Mouse (Mus musculus) olfactory bulb, adult 2 months (tissue): ENCODE data around the gene Ndufb8. TPM values are rescaled to one million over a fixed set of nuclear protein-coding genes. Genes with fewer than 3 reads are reported as not detected.

ENCODE experiments used
- H3K27ac ChIP-seq: fragments of 200-500 bp; 2 replicates; pipeline ENCODE4 v1.5.1; 2012; ENCODE audit warnings: low read depth, low read length; ENCODE audit not compliant: insufficient read depth
- H3K4me1 ChIP-seq: fragments of 200-500 bp; 2 replicates; pipeline ENCODE4 v1.6.1; 2012; ENCODE audit warnings: low read length; ENCODE audit not compliant: control insufficient read depth, insufficient read depth
- H3K4me3 ChIP-seq: fragments of 200-500 bp; 2 replicates; pipeline ENCODE4 v1.5.1; 2012; ENCODE audit warnings: mild to moderate bottlenecking, low read depth, low read length, moderate library complexity; ENCODE audit not compliant: insufficient read depth
- CTCF ChIP-seq: fragments of 200-500 bp; IDR thresholded peaks from 2 replicates; pipeline ENCODE4 v1.5.1; 2012; ENCODE audit warnings: low read depth, mild to moderate bottlenecking, low read length, moderate library complexity; ENCODE audit not compliant: insufficient read depth
- POLR2A ChIP-seq: fragments of 200-500 bp; IDR thresholded peaks from 2 replicates; pipeline ENCODE4 v1.6.1; 2012; ENCODE audit warnings: mild to moderate bottlenecking, low read depth, low read length, moderate library complexity; ENCODE audit not compliant: insufficient read depth
- WGBS: fragments of 180-500 bp; shearing (Covaris S2); methylation state at CpG from one replicate; pipeline ENCODE4 v1.1.7; 2018; 5-methylcytosine and 5-hydroxymethylcytosine counted together
- polyA plus RNA-seq: library from polyadenylated mRNA; stranded (reverse); fragments of >200 nt; gene quantifications from 2 replicates; pipeline ENCODE4 v1.2.4, GENCODE M21; 2012; ENCODE audit warnings: low replicate concordance; ENCODE audit not compliant: missing spikeins, insufficient read depth, insufficient read length

Ndufb8 gene
- polyA plus RNA-seq, 1 experiment = not detected

DNA sequence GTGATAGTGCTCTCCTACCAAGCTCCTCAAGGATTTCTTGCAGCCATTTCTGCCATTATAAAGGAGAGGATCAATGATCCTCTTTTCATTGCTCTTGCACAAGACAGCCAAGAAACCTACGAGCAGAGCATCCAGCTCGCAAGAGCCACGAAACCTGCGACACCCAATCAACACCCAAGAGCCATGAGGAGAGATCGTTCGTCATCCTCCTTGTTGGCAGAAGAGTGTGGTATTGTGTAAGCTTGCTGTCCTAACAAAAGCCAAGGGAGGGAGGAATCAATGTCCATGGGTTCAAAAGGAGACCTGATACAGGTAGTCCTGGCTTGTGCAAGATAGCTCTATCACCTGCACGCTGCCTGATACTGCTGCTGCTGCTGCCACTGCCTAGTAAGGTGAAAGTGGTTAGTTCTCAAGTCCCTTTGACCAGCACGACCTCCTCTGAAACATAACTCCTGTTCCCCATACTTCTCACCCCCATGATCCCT, 12.5 kb downstream of the Ndufb8 start:
- Histone ChIP-seq H3K4me3 (no peak overlapping the region), H3K4me1 (peaks cover 6% of the 10 kb centered on the region), H3K27ac (no peak overlapping the region)
- 91% methylated on average over 8 of the region's 8 CpGs for WGBS
- TF ChIP-seq CTCF = no peak
- no peak for TF ChIP-seq POLR2A

DNA sequence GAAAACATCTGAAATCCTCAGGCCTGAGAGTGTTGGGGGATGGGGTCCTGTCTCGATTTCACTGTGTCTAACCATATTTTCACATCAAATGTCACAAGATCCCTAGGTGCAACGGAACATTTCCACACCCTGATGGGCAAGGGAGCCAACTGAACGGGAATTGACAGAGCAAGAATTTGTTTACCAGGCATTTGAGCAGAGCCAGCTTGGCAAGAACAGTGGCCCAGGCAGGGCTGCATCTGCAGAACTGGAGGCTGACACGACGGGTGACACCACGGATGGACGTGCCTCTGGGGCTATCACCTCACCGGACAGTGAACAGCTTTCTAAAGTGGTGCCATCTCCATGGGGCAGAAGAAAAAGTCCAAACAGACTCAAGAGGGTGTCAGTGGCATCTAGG, 17.8 kb downstream of the Ndufb8 start:
- 83% methylated on average over 8 of the region's 8 CpGs for WGBS
- Histone ChIP-seq H3K27ac (no peak overlapping the region), H3K4me1 (no peaks in the 10 kb centered on the region), H3K4me3 (no peak overlapping the region)
- TF ChIP-seq CTCF (no peak), POLR2A (no peak)

DNA sequence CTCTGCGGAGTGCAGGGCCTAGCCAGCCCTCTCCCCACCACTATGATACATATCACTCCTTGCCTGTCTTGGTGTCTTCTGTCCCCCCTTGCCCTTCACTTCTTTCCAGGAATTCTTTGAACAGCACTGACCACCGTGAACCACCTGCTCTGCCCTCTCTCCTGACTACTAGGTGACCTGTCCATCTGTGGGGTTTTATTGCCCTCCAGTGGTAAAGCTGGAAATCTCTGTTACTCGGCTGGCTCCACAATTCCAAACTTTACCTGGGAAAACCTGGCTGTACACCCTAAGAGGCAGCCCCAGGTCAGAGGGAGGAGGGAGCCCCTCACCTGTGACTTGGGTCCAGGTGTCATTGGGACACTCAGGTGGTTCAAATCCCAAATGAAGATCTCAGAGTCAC, 19.9 kb downstream of the Ndufb8 start:
- no peak for TF ChIP-seq CTCF
- no peak for TF ChIP-seq POLR2A
- no peak overlapping the region for H3K4me3 ChIP-seq
- WGBS = 40% methylated on average over 3 of the region's 3 CpGs
- no peak overlapping the region for H3K27ac ChIP-seq
- H3K4me1 ChIP-seq = no peaks in the 10 kb centered on the region

DNA sequence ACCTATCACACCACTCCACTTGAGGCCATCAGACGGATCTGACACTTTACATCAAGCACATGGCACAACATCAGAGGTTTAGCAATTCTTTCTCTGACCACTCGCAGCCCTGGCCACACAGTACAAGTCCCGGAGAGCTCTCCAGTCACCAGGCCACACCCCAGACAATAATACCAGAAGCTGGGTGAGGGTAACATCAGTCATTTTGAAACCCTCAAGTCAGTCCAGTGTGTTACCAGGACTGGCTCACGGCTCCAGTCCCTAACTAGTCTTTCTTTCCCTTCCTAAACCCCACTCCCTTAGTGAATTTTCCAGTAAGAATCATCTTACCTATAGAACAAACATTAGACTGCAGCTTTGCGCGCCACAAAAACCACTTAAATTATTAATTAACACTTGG, 25.2 kb downstream of the Ndufb8 start:
- Histone ChIP-seq H3K4me1 (no peaks in the 10 kb centered on the region), H3K4me3 (no peak overlapping the region), H3K27ac (no peak overlapping the region)
- WGBS = 87% methylated on average over 6 of the region's 6 CpGs
- no peak for TF ChIP-seq CTCF
- TF ChIP-seq POLR2A = no peak

DNA sequence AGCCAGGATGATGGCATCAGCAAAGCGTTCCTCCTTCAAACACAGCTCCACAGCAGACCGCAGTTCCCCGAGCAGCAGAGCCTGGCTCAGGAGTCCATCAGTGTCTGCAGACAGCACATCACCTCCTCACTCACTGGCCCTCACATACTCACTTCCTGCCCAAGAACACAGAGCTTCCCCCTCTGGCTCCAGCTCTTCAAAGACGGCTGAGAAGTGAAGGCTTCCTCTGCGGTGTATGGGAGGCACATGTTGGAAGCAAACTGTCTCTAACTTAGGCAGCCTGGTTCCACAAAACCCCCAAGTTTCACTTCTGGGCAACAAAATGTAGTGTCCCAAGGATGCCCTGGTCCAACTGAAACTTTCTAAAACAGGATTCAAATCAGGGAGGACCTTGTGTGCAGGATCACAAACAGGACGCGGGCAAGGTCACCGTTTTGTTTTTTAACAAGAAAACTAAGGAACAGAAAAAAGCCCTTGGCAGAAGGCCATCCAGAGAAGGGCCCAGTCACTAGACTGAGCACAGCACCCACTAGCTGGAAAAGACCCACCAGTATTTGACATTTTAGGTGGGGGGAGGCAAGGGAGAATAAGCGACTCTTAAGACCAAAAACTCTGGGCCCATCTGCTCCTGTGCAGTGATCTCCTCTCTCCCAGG, 29.6 kb downstream of the Ndufb8 start:
- no peak overlapping the region for H3K27ac ChIP-seq
- H3K4me3 ChIP-seq = no peak overlapping the region
- WGBS = 75% methylated on average over 9 of the region's 9 CpGs
- TF ChIP-seq POLR2A = no peak
- TF ChIP-seq CTCF = no peak
- no peaks in the 10 kb centered on the region for H3K4me1 ChIP-seq

DNA sequence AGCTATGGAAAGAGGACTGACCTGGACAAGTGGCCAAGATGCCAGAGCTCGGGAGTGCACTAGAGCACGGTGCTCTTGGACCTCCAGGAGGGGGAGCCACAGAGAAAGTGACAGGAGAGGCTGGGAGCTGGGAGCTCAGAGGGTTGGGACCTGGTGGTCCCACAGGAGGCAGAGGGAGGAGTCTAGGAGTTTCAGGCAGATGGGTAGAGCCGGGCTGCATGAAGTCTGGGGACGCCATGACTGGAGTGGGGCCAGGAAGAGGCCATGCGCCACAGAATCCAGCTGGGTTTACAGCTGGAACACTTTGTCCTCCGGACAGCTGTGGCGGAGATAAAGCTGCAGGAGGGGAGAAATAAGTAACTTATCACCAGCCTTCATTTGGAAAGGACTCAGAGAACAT, 36.1 kb downstream of the Ndufb8 start:
- Histone ChIP-seq H3K27ac (no peak overlapping the region), H3K4me1 (peaks cover 5% of the 10 kb centered on the region), H3K4me3 (no peak overlapping the region)
- TF ChIP-seq POLR2A (no peak), CTCF (no peak)
- WGBS = 39% methylated on average over 7 of the region's 7 CpGs

DNA sequence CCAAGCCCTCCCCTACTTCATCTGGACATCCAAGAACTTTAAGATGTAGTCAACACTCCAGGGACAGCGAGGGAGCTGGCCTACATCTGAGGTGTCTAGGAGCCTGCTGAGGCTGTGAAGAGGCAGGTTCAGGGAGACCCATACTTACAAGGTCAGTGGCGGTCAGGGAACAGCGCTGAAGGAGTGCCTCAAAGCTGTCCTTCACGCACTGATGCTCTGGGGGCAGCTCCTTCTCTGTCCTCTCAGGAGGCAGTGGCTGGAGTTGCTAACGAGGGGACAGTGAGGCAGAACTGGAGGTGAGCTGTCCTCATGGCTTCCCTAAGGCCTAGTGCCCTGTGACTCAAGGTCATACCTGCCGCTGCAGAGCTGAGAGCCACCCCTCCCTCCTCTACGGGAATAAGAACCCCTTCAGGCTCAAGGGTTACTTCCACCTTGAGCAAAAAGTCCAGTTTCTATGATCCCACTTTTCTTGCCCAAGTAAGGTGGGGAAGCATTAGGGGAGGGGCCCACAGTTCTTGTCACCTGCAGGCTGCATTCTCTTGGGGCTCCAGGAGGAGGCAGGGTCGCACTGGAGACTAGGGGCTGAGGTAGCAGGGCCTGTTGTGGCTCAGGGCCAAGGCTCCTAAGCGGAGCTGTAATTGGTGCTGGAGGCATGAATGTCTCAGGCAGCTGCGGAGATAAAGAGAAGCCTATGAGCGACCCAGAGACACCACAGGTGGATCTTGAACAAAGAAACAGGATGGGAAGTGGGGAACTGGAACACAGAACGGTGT, 37.1 kb downstream of the Ndufb8 start:
- no peak overlapping the region for H3K4me3 ChIP-seq
- TF ChIP-seq CTCF (no peak), POLR2A (no peak)
- no peak overlapping the region for H3K27ac ChIP-seq
- peaks cover 6% of the 10 kb centered on the region for H3K4me1 ChIP-seq
- WGBS = 71% methylated on average over 12 of the region's 12 CpGs

DNA sequence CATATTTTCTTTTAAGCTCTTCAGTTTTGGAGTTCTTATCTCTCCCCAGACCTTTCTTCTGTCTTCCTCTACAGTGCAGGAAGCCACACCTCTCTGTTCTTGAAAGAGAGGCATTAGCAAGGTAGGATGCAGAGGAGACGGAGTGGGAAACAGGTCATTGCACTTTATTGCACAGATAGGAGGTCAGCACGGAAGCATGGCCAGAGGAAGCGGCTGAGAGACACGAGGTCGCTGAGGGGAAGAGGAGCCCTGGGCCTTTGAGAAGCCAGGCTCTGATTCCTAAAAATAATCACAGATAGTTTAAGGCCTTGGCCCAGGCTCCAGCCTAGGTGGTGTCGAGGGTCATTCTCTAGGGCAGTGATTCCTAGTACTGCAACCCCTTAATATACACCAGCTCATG, 39.5 kb downstream of the Ndufb8 start:
- Histone ChIP-seq H3K27ac (no peak overlapping the region), H3K4me3 (no peak overlapping the region), H3K4me1 (peaks cover 16% of the 10 kb centered on the region)
- no peak for TF ChIP-seq POLR2A
- TF ChIP-seq CTCF = no peak
- 64% methylated on average over 6 of the region's 6 CpGs for WGBS
